In genomic region chr11:102027361-102028017, GRCm38 (mm10) we compare ENCODE assay signal across 8 mouse cellular contexts. TPM values are rescaled to one million over a fixed set of nuclear protein-coding genes. Genes with fewer than 3 reads are reported as not detected.
DNase-seq lines count a peak whose midpoint lies in the region; ATAC-seq lines count a peak whose summit lies in the region.

No protein-coding gene starts in this region.

- H3K27ac ChIP-seq in kidney, embryonic 15.5 days = peak overlapping the region; percentile 88
- H3K27ac ChIP-seq in hindbrain, embryonic 16.5 days (ENCODE audit: low read depth, low read length) = peak overlapping the region; percentile 85
- H3K27ac ChIP-seq in neural tube, embryonic 11.5 days (ENCODE audit: low read depth, low read length) = peak overlapping the region; percentile 95

- WGBS in kidney, embryonic 15.5 days = 7% methylated on average over 12 of the region's 12 CpGs
- WGBS in hindbrain, embryonic 16.5 days = 2% methylated on average over 12 of the region's 12 CpGs
- WGBS in neural tube, embryonic 11.5 days = 3% methylated on average over 12 of the region's 12 CpGs

- no peaks in the 10 kb centered on the region for H3K36me3 ChIP-seq in kidney, embryonic 15.5 days
- no peaks in the 10 kb centered on the region for H3K36me3 ChIP-seq in hindbrain, embryonic 16.5 days (ENCODE audit: control insufficient read depth, insufficient read depth, low read length)
- H3K36me3 ChIP-seq in neural tube, embryonic 11.5 days (ENCODE audit: control insufficient read depth, insufficient read depth, low read length) = no peaks in the 10 kb centered on the region

- H3K27me3 ChIP-seq in kidney, embryonic 15.5 days = peaks cover 60% of the 10 kb centered on the region
- no peaks in the 10 kb centered on the region for H3K27me3 ChIP-seq in hindbrain, embryonic 16.5 days (replicated peaks; ENCODE audit: control insufficient read depth, insufficient read depth, low read length)
- no peaks in the 10 kb centered on the region for H3K27me3 ChIP-seq in neural tube, embryonic 11.5 days (ENCODE audit: control insufficient read depth, insufficient read depth, low read length)

- ATAC-seq in kidney, embryonic 15.5 days (replicated peaks; ENCODE audit: low FRiP score) = no peak
- peak; percentile 41 for ATAC-seq in hindbrain, embryonic 16.5 days
- no peak; the same call in 1 of the 2 replicates for ATAC-seq in neural tube, embryonic 11.5 days (ENCODE audit: insufficient read depth, low FRiP score, low TSS enrichment)
- ATAC-seq in granulocyte monocyte progenitor cell, adult 5-6 weeks (replicated peaks; ENCODE audit: poor library complexity, severe bottlenecking) = no peak

- no peaks in the 10 kb centered on the region for H3K9me3 ChIP-seq in kidney, embryonic 15.5 days (replicated peaks)
- H3K9me3 ChIP-seq in hindbrain, embryonic 16.5 days (ENCODE audit: control insufficient read depth, low read length) = no peaks in the 10 kb centered on the region
- no peaks in the 10 kb centered on the region for H3K9me3 ChIP-seq in neural tube, embryonic 11.5 days (ENCODE audit: control insufficient read depth, low read length)

- peak overlapping the region; percentile 94 for H3K4me2 ChIP-seq in kidney, embryonic 15.5 days
- H3K4me2 ChIP-seq in hindbrain, embryonic 16.5 days (ENCODE audit: low read length) = peak overlapping the region; percentile 76
- H3K4me2 ChIP-seq in neural tube, embryonic 11.5 days (ENCODE audit: low read depth) = peak overlapping the region; percentile 88

- H3K9ac ChIP-seq in kidney, embryonic 15.5 days = peak overlapping the region; percentile 53; the same call in 1 of the 2 replicates
- H3K9ac ChIP-seq in hindbrain, embryonic 16.5 days (ENCODE audit: low read depth, low read length) = peak overlapping the region; percentile 72
- H3K9ac ChIP-seq in neural tube, embryonic 11.5 days (ENCODE audit: low read length) = peak overlapping the region; percentile 47; the same call in 1 of the 2 replicates

- H3K4me3 ChIP-seq in kidney, embryonic 15.5 days (replicated peaks) = peak overlapping the region; percentile 66
- peak overlapping the region; percentile 56 for H3K4me3 ChIP-seq in hindbrain, embryonic 16.5 days (ENCODE audit: low read length)
- H3K4me3 ChIP-seq in neural tube, embryonic 11.5 days (ENCODE audit: low read depth, low read length) = peak overlapping the region; percentile 50

- DNase-seq in kidney, adult 9 months = no peak
- DNase-seq in cerebellum, postnatal 10 days = peak; percentile 61 to 65
- no peak for DNase-seq in neural tube, embryonic 11.5 days (ENCODE audit: low spot score)
- no peak for DNase-seq in natural killer cell, adult 2 months (ENCODE audit: low spot score in 2 of 2)
- no peak for DNase-seq in adrenal gland, adult 18-20 months (ENCODE audit: low spot score in 2 of 2)

- H3K4me1 ChIP-seq in kidney, embryonic 15.5 days = peaks cover 38% of the 10 kb centered on the region
- peaks cover 27% of the 10 kb centered on the region for H3K4me1 ChIP-seq in hindbrain, embryonic 16.5 days (ENCODE audit: control insufficient read depth, insufficient read depth, low read depth, low read length)
- peaks cover 29% of the 10 kb centered on the region for H3K4me1 ChIP-seq in neural tube, embryonic 11.5 days (ENCODE audit: control insufficient read depth, insufficient read depth, low read length)

RNA-seq across cellular contexts. Expression of gene Mpp3, which starts 0.8 kb away (rescaled TPM):
- 7.8 and 11.0 TPM in 2 replicates for polyA plus RNA-seq in kidney, embryonic 15.5 days (2015; fragmentation: Nextera tagmentation; extraction: Ambion mirVana)
- 59.3 and 62.7 TPM in 2 replicates for polyA plus RNA-seq in hindbrain, embryonic 16.5 days (2015; fragmentation: Nextera tagmentation; extraction: Ambion mirVana)
- polyA plus RNA-seq in neural tube, embryonic 11.5 days (2014; fragmentation: Nextera tagmentation; extraction: Ambion mirVana) = 28.1 and 35.1 TPM in 2 replicates
- total RNA-seq in adrenal gland, adult 18-20 months (2021) = 10 to 100 TPM; 10.8 to 20.2 TPM
- total RNA-seq in granulocyte monocyte progenitor cell, adult 5-6 weeks (2014; fragmentation: Nextera tagmentation) = not detected in 2 replicates
- not detected in 2 replicates for total RNA-seq in granulocyte monocyte progenitor cell, adult 5-6 weeks (2017)

RNA-seq across cellular contexts. Expression of gene Cd300lg, which starts 13.8 kb away (rescaled TPM):
- polyA plus RNA-seq in kidney, embryonic 15.5 days (2015; fragmentation: Nextera tagmentation; extraction: Ambion mirVana) = 0.82 and 1.1 TPM in 2 replicates
- polyA plus RNA-seq in hindbrain, embryonic 16.5 days (2015; fragmentation: Nextera tagmentation; extraction: Ambion mirVana) = 0.40 and 0.54 TPM in 2 replicates
- polyA plus RNA-seq in neural tube, embryonic 11.5 days (2014; fragmentation: Nextera tagmentation; extraction: Ambion mirVana) = 0.12 and 0.26 TPM in 2 replicates
- 10 to 100 TPM; 32.4 to 33.4 TPM for total RNA-seq in adrenal gland, adult 18-20 months (2021)
- total RNA-seq in granulocyte monocyte progenitor cell, adult 5-6 weeks (2014; fragmentation: Nextera tagmentation) = 0.26 and 1.1 TPM in 2 replicates
- total RNA-seq in granulocyte monocyte progenitor cell, adult 5-6 weeks (2017) = 0.36 and 2.0 TPM in 2 replicates

RNA-seq across cellular contexts. Expression of gene Dusp3, which starts 40.7 kb away (rescaled TPM):
- polyA plus RNA-seq in kidney, embryonic 15.5 days (2015; fragmentation: Nextera tagmentation; extraction: Ambion mirVana) = 32.8 and 33.8 TPM in 2 replicates
- 32.1 and 33.4 TPM in 2 replicates for polyA plus RNA-seq in hindbrain, embryonic 16.5 days (2015; fragmentation: Nextera tagmentation; extraction: Ambion mirVana)
- 14.0 and 15.3 TPM in 2 replicates for polyA plus RNA-seq in neural tube, embryonic 11.5 days (2014; fragmentation: Nextera tagmentation; extraction: Ambion mirVana)
- total RNA-seq in adrenal gland, adult 18-20 months (2021) = 100 to 1,000 TPM; 107 to 138 TPM
- total RNA-seq in granulocyte monocyte progenitor cell, adult 5-6 weeks (2014; fragmentation: Nextera tagmentation) = 3.9 and 4.3 TPM in 2 replicates
- total RNA-seq in granulocyte monocyte progenitor cell, adult 5-6 weeks (2017) = 0.95 and 1.1 TPM in 2 replicates

RNA-seq across cellular contexts. Expression of gene Cfap97d1, which starts 43.4 kb away (rescaled TPM):
- not detected in 2 replicates for polyA plus RNA-seq in kidney, embryonic 15.5 days (2015; fragmentation: Nextera tagmentation; extraction: Ambion mirVana)
- not detected in 2 replicates for polyA plus RNA-seq in hindbrain, embryonic 16.5 days (2015; fragmentation: Nextera tagmentation; extraction: Ambion mirVana)
- polyA plus RNA-seq in neural tube, embryonic 11.5 days (2014; fragmentation: Nextera tagmentation; extraction: Ambion mirVana) = not detected in 2 replicates
- total RNA-seq in adrenal gland, adult 18-20 months (2021) = not detected
- not detected in 2 replicates for total RNA-seq in granulocyte monocyte progenitor cell, adult 5-6 weeks (2014; fragmentation: Nextera tagmentation)
- total RNA-seq in granulocyte monocyte progenitor cell, adult 5-6 weeks (2017) = not detected in 2 replicates

Comparison
In these comparisons a context has a peak if more than half of its experiments do, and no peak if none do; other contexts are left out.
1. DNase-seq: peak in cerebellum, postnatal 10 days (2 of 2); none in kidney, adult 9 months (single experiment), neural tube, embryonic 11.5 days (single experiment), natural killer cell, adult 2 months (0 of 2) and adrenal gland, adult 18-20 months (0 of 2).
2. Peak in every context shown above with its lines, with median percentiles within 50 percentile points of each other: H3K27ac ChIP-seq, H3K4me2 ChIP-seq, H3K4me3 ChIP-seq and H3K9ac ChIP-seq.